Mouse (Mus musculus): ENCODE measurements at regions not wholly inside any gene's neighbourhood (a gene's known extent, or its start where the extent isn't known, plus 50 kb on each side); places are given as distances from the start of the nearest gene placed in this dataset.
A peak's percentile ranks its signal among the peaks of the same experiment; 100 is the strongest.

GRCm38 (mm10) chr1:135665484-135665883 is 54.4 kb upstream of the Csrp1 start:
- Histone ChIP-seq H3K4me1 (ENCODE audit: control insufficient read depth, low read depth, low read length) (no peaks in the 10 kb centered on the region), H3K27ac (ENCODE audit: low read length) (no peak overlapping the region), H3K27me3 (ENCODE audit: control insufficient read depth, insufficient read depth, low read depth, low read length) (no peaks in the 10 kb centered on the region), H3K4me2 (ENCODE audit: low read depth, low read length) (no peak overlapping the region), H3K36me3 (ENCODE audit: control insufficient read depth, insufficient read depth) (no peaks in the 10 kb centered on the region), H3K9me3 (replicated peaks; ENCODE audit: control insufficient read depth, low read length) (no peaks in the 10 kb centered on the region), H3K9ac (ENCODE audit: low read depth, low read length) (no peak overlapping the region), H3K4me3 (ENCODE audit: low read depth, low read length) (no peak overlapping the region)
- ATAC-seq (ENCODE audit: low read depth): no peak
- 67% methylated on average over 8 of the region's 8 CpGs for WGBS (ENCODE audit: insufficient replicate concordance)

- no peak overlapping the region for H3K4me3 ChIP-seq (ENCODE audit: low read depth, low read length)
- H3K4me1 ChIP-seq (ENCODE audit: control insufficient read depth, low read depth, low read length): no peaks in the 10 kb centered on the region
- no peak for ATAC-seq (ENCODE audit: low read depth)
- no peak overlapping the region for H3K4me2 ChIP-seq (ENCODE audit: low read depth, low read length)
- H3K9me3 ChIP-seq (replicated peaks; ENCODE audit: control insufficient read depth, low read length): no peaks in the 10 kb centered on the region
- no peaks in the 10 kb centered on the region for H3K36me3 ChIP-seq (ENCODE audit: control insufficient read depth, insufficient read depth)
- no peaks in the 10 kb centered on the region for H3K27me3 ChIP-seq (ENCODE audit: control insufficient read depth, insufficient read depth, low read depth, low read length)
- H3K9ac ChIP-seq (ENCODE audit: low read depth, low read length): no peak overlapping the region
- H3K27ac ChIP-seq (ENCODE audit: low read length): no peak overlapping the region
- whole genome bisulfite sequencing (ENCODE audit: insufficient replicate concordance): 67% methylated on average over 3 of the region's 3 CpGs
Measured at GRCm38 (mm10) chr1:135668331-135668730, 51.5 kb upstream of the Csrp1 start.

- Histone ChIP-seq H3K36me3 (ENCODE audit: control insufficient read depth, insufficient read depth) (no peaks in the 10 kb centered on the region), H3K9me3 (replicated peaks; ENCODE audit: control insufficient read depth, low read length) (no peaks in the 10 kb centered on the region), H3K4me3 (ENCODE audit: low read depth, low read length) (no peak overlapping the region), H3K27me3 (ENCODE audit: control insufficient read depth, insufficient read depth, low read depth, low read length) (no peaks in the 10 kb centered on the region), H3K9ac (ENCODE audit: low read depth, low read length) (no peak overlapping the region), H3K27ac (ENCODE audit: low read length) (no peak overlapping the region), H3K4me2 (ENCODE audit: low read depth, low read length) (no peak overlapping the region), H3K4me1 (ENCODE audit: control insufficient read depth, low read depth, low read length) (no peaks in the 10 kb centered on the region)
- no peak for ATAC-seq (ENCODE audit: low read depth)
- WGBS (ENCODE audit: insufficient replicate concordance): 41% methylated on average over 7 of the region's 7 CpGs
Measured at GRCm38 (mm10) chr1:135668951-135669350, 50.9 kb upstream of the Csrp1 start.

- ATAC-seq (ENCODE audit: low read depth): peak; percentile 37; the same call in 1 of the 2 replicates
Measured at GRCm38 (mm10) chr1:135669803-135670202, 50.1 kb upstream of the Csrp1 start.

More at GRCm38 (mm10) chr1:135669803-135670202, 50.1 kb upstream of the Csrp1 start:
- Histone ChIP-seq H3K4me2 (ENCODE audit: low read depth, low read length) (no peak overlapping the region), H3K36me3 (ENCODE audit: control insufficient read depth, insufficient read depth) (no peaks in the 10 kb centered on the region), H3K27ac (ENCODE audit: low read length) (no peak overlapping the region), H3K27me3 (ENCODE audit: control insufficient read depth, insufficient read depth, low read depth, low read length) (no peaks in the 10 kb centered on the region), H3K9ac (ENCODE audit: low read depth, low read length) (no peak overlapping the region), H3K4me3 (ENCODE audit: low read depth, low read length) (no peak overlapping the region), H3K9me3 (replicated peaks; ENCODE audit: control insufficient read depth, low read length) (no peaks in the 10 kb centered on the region), H3K4me1 (ENCODE audit: control insufficient read depth, low read depth, low read length) (no peaks in the 10 kb centered on the region)
- 53% methylated on average over 7 of the region's 7 CpGs for WGBS (ENCODE audit: insufficient replicate concordance)
